Mouse (Mus musculus): ENCODE data around the gene Kel. TPM values are rescaled to one million over a fixed set of nuclear protein-coding genes. Genes with fewer than 3 reads are reported as not detected.
A peak's percentile ranks its signal among the peaks of the same experiment; 100 is the strongest.

Kel gene
- total RNA-seq, 2 experiments from 2014 or later = 4.7 to 34.6 TPM

- no peak for ATAC-seq (replicated peaks; ENCODE audit: poor library complexity)
Measured at GRCm38 (mm10) chr6:41646672-41647071, 57.5 kb downstream of the Kel start.

GRCm38 (mm10) chr6:41646220-41646619, 57.9 kb downstream of the Kel start:
- no peak for ATAC-seq (replicated peaks; ENCODE audit: poor library complexity)

GRCm38 (mm10) chr6:41643227-41643626, 60.9 kb downstream of the Kel start:
- peak; percentile 67 for ATAC-seq (replicated peaks; ENCODE audit: poor library complexity)

GRCm38 (mm10) chr6:41642765-41643164, 61.4 kb downstream of the Kel start:
- peak; percentile 78 for ATAC-seq (replicated peaks; ENCODE audit: poor library complexity)

GRCm38 (mm10) chr6:41641173-41641866, 62.8 kb downstream of the Kel start:
- no peak for ATAC-seq (replicated peaks; ENCODE audit: poor library complexity)

- ATAC-seq (replicated peaks; ENCODE audit: poor library complexity) = no peak
Measured at GRCm38 (mm10) chr6:41640449-41640848, 63.7 kb downstream of the Kel start.

- ATAC-seq (replicated peaks; ENCODE audit: poor library complexity) = no peak
Measured at GRCm38 (mm10) chr6:41637927-41638506, 66.1 kb downstream of the Kel start.

GRCm38 (mm10) chr6:41637393-41637792, 66.7 kb downstream of the Kel start:
- no peak for ATAC-seq (replicated peaks; ENCODE audit: poor library complexity)

Other genes starting within 250 kb of the Kel start
- not detected in 2 replicates for gene Prss1, start 245.4 kb downstream of the Kel start, total RNA-seq (2015)
- gene Prss1, start 245.4 kb downstream of the Kel start, total RNA-seq (2017) = not detected in 2 replicates
- gene Prss2, start 182.6 kb downstream of the Kel start, total RNA-seq (2015) = not detected in 2 replicates
- not detected in 2 replicates for gene Prss2, start 182.6 kb downstream of the Kel start, total RNA-seq (2017)
- 0.15 and 4.2 TPM in 2 replicates for gene Ephb6, start 98.9 kb downstream of the Kel start, total RNA-seq (2015)
- gene Ephb6, start 98.9 kb downstream of the Kel start, total RNA-seq (2017) = 1.7 and 2.6 TPM in 2 replicates
- gene Trpv6, start 67.9 kb downstream of the Kel start, total RNA-seq (2015) = not detected in 2 replicates
- gene Trpv6, start 67.9 kb downstream of the Kel start, total RNA-seq (2017) = not detected in 2 replicates
- 0.10 TPM in 1 of 2 replicates, not detected in the other for gene Trpv5, start 23.6 kb downstream of the Kel start, total RNA-seq (2015)
- not detected in 2 replicates for gene Trpv5, start 23.6 kb downstream of the Kel start, total RNA-seq (2017)
- not detected in 2 replicates for gene Llcfc1, start 19.9 kb downstream of the Kel start, total RNA-seq (2015)
- gene Llcfc1, start 19.9 kb downstream of the Kel start, total RNA-seq (2017) = not detected in 2 replicates
- not detected in 2 replicates for gene Olfr459, start 70.8 kb upstream of the Kel start, total RNA-seq (2015)
- not detected in 2 replicates for gene Olfr459, start 70.8 kb upstream of the Kel start, total RNA-seq (2017)
- not detected in 2 replicates for gene Pip, start 143.2 kb upstream of the Kel start, total RNA-seq (2015)
- gene Pip, start 143.2 kb upstream of the Kel start, total RNA-seq (2017) = not detected in 2 replicates
- gene Sval2, start 148.7 kb upstream of the Kel start, total RNA-seq (2015) = not detected in 2 replicates
- gene Sval2, start 148.7 kb upstream of the Kel start, total RNA-seq (2017) = not detected in 2 replicates
- gene Sval1, start 247.3 kb upstream of the Kel start, total RNA-seq (2015) = not detected in 2 replicates
- not detected in 2 replicates for gene Sval1, start 247.3 kb upstream of the Kel start, total RNA-seq (2017)